Mouse (Mus musculus) fat pad, adult 2 months (tissue): Measurements from ENCODE around the gene Dlk2.

Experiments used
- DNase-seq: peaks from one replicate; pipeline ENCODE4 v3.0.0-alpha.2; 2011; ENCODE audit warnings: low read depth, low spot score; ENCODE audit errors: extremely low read depth

Dlk2 gene

GRCm38 (mm10) chr17:46297364-46298219 is at the start of gene Dlk2:
Gene Dlk2 (plus strand): TSS chr17:46297421.
- no peak for DNase-seq

GRCm38 (mm10) chr17:46247512-46248188 is 49.6 kb upstream of the Dlk2 start, which contains the start of the genes Polr1c and Yipf3:
Gene Polr1c (minus strand): TSS chr17:46248054.
Gene Yipf3 (plus strand): TSS chr17:46248080.
- no peak for DNase-seq

GRCm38 (mm10) chr17:46248189-46248522 is 49.1 kb upstream of the Dlk2 start:
- no peak for DNase-seq

GRCm38 (mm10) chr17:46251174-46251573 is 46.0 kb upstream of the Dlk2 start:
- no peak for DNase-seq

GRCm38 (mm10) chr17:46252571-46253451 is 44.4 kb upstream of the Dlk2 start:
- DNase-seq = no peak

- no peak for DNase-seq
These were observed 43.7 kb upstream of the Dlk2 start, which contains the start of gene Lrrc73 for GRCm38 (mm10) chr17:46253452-46254084. Gene Lrrc73 (plus strand): TSS chr17:46253531.

- no peak for DNase-seq
These were observed 43.1 kb upstream of the Dlk2 start for GRCm38 (mm10) chr17:46254106-46254505.

- DNase-seq = no peak
These were observed 42.1 kb upstream of the Dlk2 start for GRCm38 (mm10) chr17:46255147-46255546.

- no peak for DNase-seq
These were observed 38.8 kb upstream of the Dlk2 start for GRCm38 (mm10) chr17:46258279-46259053.

- DNase-seq = no peak
These were observed 37.5 kb upstream of the Dlk2 start for GRCm38 (mm10) chr17:46259675-46260074.

- no peak for DNase-seq
These were observed 35.0 kb upstream of the Dlk2 start for GRCm38 (mm10) chr17:46262201-46262694.

GRCm38 (mm10) chr17:46265502-46265901 is 31.7 kb upstream of the Dlk2 start:
- DNase-seq = no peak

GRCm38 (mm10) chr17:46265918-46266618 is 31.2 kb upstream of the Dlk2 start:
- DNase-seq = peak; percentile 78

- DNase-seq = no peak
These were observed 30.2 kb upstream of the Dlk2 start for GRCm38 (mm10) chr17:46266986-46267385.

- DNase-seq = no peak
These were observed 29.7 kb upstream of the Dlk2 start for GRCm38 (mm10) chr17:46267511-46267910.

GRCm38 (mm10) chr17:46268026-46268720 is 29.0 kb upstream of the Dlk2 start:
- no peak for DNase-seq

- no peak for DNase-seq
These were observed 27.3 kb upstream of the Dlk2 start for GRCm38 (mm10) chr17:46269771-46270534.

GRCm38 (mm10) chr17:46272058-46272457 is 25.2 kb upstream of the Dlk2 start:
- no peak for DNase-seq
